Mouse (Mus musculus): ENCODE data around the gene Pi4kb.
A peak's percentile ranks its signal among the peaks of the same experiment; 100 is the strongest.
"Not testable (repeated sequence)": the region's sequence is repeated elsewhere in the genome, so short reads cannot be mapped to it uniquely, and the experiment has no call there.

The Pi4kb gene

DNA sequence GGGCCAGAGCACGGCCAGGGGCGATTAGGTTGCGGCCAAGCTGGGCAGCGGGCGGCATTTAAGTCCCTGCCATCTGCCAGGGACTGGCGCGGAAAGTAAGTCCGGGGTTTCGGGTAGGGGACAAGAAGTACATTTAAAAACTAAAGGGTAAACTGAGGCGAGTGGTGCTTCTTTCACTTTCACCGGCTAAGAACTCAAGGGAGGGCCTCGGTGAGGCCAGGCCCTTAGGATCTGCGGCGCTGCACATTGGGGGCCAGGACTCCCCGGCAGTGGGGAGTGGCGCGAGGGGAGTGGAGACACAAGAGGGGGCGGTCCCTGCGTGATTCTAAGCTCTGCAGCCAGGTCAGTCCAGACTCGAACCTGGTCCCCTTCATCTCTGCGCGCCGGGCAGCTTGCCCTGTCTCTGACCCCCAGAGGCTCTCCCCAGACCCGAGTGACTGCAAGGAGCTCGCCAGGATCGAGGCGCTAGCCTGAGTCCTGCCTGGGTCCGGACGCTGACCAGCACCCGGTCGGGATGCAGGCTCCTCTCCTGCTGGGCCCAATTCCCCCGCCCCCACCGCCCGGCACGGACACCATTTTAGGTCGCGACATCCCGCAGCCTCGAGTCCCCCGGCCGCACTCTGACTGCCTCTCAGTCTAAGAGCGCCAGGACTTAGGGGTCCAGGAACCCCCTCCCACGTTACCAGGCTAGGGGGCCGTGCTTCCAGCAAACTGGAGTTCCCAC, 40.1 kb downstream of the Pi4kb start:
- DNase-seq (ENCODE audit: low read depth, low spot score), result peak; percentile 27

DNA sequence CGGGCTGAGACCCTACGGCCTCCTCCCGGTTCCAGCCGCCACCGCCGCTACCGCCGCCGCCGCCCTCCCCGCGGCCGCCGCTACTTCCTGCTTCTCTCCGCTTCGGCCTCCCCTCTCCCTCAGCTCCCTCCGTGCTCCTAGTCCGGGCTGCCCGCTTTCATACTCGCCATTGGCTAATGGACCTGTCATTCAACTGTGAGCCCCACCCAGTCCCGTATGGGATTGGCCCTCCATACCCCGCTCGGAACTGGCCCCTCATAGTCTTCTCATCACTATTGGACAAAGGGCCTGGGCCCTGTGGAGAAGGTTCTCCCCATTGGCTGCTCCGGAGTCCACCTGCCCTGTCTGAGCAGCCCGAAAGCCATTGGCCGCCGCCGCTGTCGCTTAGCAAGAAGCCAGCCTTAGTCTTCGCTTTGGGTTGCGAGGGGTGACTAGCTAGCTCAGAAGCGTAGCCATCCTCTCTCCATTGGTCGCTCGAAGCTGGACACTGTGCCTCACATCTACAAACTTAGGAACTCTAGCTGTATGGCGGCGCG, 40.9 kb downstream of the Pi4kb start, which contains the start of gene Zfp687:
TSS of gene Zfp687 (minus strand) at position 112 of the 536 bp plus-strand sequence.
- DNase-seq (ENCODE audit: low read depth, low spot score), result peak; percentile 100

DNA sequence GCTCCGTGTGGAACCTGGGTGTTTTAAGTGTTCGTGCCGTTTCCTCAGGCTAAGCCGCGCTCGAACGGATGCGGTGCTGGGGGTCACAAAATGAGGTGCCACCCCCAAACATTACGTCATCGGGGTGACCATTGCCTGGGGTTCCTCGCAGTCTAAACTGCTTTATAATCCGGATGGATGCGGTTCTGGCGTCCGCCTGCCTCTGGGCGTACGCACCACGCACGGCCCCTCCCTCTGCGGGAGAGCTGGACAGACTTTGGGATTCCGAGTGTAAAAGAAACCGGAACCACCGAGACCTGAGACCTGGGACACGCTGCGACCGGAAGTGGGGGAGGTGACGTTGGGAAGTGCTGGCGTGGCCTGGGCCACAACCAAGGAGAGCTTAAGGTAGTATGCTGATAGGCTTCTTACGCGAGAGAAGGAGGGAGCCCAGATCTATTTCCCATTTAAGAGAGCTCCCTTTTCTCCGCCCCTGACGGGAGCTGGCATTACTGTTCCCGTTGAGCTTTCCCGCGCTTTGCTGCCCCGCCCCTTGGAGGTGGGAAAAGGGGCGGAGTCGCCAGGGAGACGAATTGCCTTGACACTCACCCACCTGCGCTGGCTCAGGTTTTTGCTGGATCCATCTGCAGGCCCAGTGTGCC, 41.5 kb downstream of the Pi4kb start:
- peak; percentile 81 for DNase-seq (ENCODE audit: low read depth, low spot score)

DNA sequence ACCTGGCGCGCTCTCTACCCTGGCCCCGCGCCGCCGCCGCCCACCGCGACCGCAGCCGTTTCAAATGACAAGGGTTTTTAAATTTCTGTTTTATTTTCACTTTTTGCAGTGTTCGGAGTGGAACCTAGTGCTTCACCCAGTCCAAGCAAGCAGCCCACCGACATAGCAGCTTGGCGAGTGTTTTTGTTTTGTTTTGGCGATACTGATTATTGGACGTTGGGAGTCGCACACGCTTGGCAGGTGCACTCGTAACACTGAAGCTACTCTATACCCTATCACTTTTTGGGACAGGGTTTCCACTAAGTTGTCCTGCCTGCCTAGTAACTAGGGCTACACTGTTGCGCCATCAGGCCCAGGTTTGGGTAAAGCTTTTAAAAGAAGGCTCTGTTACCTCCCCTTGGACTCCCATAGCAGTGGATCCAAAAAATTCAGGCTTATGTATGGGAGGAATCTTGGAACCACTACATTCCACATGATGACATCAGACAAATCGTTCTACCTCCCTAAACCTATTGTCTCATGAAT, 42.1 kb downstream of the Pi4kb start:
- DNase-seq (ENCODE audit: low read depth, low spot score), result no peak

DNA sequence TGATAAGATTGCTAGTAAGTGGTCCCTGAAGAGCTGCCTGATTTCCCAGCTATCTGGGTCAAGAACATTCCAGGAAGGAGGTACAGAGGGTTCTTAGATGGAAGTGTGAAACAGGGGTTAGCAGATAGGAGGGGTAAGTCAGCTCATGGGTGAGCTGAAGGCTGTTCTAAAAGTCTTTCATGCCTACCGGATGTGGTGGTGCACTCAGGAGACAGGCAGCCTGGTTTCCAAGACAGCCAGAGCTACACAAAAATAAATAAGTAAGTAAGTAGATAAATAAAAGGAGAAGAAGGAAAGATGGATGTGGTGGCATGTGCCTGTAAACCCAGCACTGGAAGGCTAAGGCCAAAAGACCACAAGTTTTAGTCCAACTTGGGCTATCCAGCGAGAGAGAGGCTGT, 44.2 kb downstream of the Pi4kb start:
- DNase-seq (ENCODE audit: low read depth, low spot score), result no peak

DNA sequence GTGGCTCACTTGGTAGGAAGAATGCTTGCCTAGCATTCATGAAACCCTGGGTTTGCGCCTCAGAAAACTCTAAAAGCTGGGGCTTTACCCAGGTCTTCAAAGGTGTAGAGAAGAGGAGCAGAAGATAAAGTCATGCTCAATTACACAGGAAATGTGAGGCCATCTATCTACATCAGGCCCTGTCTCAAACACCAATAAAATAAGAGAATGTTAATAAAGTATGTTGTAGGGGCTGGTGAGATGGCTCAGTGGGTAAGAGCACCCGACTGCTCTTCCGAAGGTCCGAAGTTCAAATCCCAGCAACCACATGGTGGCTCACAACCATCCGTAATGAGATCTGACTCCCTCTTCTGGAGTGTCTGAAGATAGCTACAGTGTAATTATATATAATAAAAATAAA, 46.4 kb downstream of the Pi4kb start:
- DNase-seq (ENCODE audit: low read depth, low spot score), result not testable (repeated sequence)

DNA sequence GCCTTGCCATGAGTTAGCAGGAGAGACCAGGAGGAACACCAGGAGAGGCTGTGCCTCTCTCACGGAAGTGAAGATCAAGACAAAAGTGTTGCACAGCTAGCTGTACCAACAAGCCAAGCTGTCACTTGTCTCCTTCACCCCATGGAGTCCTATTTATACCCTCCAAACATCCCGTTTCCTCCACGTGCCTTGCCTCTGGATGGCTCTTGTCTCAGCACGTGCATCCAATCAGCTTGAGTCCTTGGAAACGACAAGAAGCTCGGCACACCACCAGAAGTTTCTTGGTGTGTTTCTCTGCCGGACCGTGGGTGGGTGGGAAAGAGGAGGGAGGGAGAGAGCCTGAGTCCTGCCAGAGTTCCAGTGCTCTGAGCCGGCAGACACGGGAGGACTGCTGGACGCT, 50.0 kb downstream of the Pi4kb start:
- no peak for DNase-seq (ENCODE audit: low read depth, low spot score)

DNA sequence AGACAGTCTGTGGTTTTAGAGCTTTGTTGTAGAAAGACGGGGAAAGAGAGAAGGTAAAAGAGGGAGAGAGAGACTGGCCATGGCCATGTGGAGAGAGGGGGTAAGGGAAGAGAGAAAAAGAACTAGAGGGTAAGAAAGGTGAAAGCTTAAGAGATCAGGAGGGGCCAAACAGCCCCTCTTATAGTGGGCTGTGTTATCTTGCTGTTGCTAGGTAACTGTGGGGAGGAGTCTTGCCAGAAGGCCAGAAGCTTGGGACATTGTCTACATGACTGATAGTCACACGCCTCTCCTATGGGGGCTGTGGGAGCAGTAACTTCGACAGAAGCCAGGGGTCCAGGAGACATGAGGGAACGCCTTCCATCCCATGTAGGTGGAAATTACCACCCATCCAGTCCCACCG, 50.7 kb downstream of the Pi4kb start:
- DNase-seq (ENCODE audit: low read depth, low spot score), result no peak

DNA sequence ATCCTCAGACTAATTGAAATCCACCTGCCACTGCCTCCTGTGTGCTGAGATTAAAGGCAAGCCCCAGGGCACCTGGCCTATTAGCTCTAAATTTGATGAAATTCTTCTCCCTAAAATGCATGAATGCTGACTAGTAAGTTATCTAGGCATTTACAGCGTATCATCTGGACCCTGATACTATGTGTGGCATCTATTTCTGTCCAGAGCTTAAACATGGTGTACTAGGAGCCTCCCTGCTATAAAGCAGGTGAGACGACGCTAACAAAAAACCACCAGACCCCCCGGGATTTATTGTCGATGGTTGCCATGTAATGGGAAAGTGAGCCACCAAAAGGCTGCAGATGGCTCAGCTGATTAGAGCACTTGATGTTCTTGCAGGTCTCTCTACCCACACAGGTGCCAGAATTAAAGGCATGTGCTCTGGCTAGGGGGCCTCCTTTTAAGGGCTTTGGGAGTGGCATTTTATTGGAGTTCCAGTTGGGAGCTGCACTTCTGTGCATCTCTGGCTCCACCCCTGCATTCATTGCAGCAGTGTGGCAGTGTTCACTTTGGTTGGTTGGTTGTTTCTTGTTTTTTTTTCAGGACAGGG, 52.6 kb downstream of the Pi4kb start:
- DNase-seq (ENCODE audit: low read depth, low spot score), result no peak

DNA sequence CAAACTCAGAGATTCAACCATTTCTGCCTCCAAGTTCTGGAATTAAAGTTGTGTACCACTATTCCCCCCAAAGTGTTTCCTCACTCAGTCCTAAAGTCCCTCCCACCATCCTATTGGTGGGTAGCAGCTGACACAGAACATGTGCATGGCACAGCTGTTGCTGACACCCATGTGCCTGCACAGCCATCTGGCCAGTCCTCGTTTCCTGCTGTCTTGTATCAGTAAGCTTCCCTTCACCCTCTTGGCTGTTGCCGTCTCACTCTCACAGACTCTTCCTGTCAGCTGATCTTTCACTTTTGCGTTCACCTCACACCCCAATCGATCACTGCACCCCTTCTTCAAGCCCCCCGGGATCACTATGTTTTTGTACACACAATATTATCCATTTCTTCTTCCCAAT, 53.2 kb downstream of the Pi4kb start:
- no peak for DNase-seq (ENCODE audit: low read depth, low spot score)

DNA sequence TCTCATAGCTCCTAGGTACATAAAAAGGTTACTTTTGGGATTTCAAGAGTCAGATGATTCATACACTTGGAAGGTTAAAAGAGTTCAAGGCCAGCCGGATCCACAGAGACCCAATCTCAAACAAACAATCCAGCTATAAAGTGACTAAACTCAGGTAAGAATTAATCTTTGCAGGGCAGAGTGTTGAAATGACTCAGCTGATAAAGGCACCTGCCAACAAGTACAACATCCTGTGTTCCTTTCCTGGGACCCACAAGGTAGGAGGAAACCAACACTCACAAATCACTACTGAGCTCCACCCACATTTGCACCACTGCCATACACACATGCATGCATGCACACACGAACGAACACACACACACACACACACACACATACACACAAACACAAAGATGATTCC, 54.1 kb downstream of the Pi4kb start:
- DNase-seq (ENCODE audit: low read depth, low spot score), result no peak

DNA sequence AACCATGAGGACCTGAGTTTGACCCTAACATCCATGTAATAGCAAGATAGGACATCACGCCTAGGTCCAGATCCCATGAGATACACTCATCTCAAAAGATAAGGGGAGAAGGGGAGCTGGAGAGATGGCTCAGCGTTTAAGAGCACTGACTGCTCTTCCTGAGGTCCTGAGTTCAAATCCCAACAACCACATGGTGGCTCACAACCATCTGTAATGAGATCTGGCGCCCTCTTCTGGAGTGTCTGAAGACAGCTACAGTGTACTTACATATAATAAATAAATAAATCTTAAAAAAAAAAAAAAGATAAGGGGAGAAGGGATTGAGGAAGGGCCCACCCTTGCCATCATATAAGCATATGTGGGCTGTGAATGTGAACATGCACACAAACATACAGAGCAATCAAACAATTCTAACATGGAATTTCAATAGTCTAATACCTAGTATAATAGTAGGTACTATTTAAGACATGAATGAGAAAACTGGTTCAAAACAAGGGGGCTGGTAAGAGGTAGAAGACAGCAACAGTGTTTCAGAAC, 54.8 kb downstream of the Pi4kb start:
- DNase-seq (ENCODE audit: low read depth, low spot score), result not testable (repeated sequence)

DNA sequence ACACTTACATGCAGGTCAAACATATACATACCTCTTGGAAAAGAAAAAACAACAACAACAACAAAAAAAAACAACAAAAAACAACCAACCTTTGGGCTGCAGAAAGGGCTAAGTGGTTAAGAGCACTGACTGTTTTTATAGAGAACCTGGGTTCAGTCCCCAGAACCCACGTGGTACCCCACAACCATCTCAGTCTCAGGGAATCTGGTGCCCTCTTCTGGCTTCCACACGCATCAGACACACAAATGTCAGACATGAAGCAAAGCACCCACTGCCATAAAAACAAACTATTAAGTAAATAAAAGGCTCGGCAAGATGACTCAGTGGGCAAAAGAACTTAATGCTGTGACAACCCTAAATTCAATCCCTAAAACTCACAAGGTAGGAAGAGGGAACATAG, 55.4 kb downstream of the Pi4kb start:
- DNase-seq (ENCODE audit: low read depth, low spot score), result no peak

DNA sequence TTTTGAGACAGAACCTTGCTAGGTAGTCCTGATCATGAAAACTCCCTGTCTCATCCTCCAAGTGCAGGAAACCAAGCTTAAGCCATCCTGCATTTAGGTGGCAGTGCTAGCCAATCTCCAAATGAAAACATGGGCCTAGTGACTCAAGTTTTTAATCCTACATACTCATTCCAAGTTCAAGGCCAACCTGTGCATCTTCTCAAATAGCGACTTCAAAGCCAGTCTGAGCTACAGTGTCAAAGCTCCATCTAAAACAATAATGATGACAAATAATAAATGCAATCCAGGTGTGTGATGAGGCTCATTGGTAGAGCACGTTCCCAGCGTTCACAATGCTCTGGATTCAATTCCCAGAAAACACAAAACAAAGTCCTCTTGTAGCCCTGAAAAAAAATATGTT, 67.1 kb downstream of the Pi4kb start:
- DNase-seq (ENCODE audit: low read depth, low spot score), result no peak

DNA sequence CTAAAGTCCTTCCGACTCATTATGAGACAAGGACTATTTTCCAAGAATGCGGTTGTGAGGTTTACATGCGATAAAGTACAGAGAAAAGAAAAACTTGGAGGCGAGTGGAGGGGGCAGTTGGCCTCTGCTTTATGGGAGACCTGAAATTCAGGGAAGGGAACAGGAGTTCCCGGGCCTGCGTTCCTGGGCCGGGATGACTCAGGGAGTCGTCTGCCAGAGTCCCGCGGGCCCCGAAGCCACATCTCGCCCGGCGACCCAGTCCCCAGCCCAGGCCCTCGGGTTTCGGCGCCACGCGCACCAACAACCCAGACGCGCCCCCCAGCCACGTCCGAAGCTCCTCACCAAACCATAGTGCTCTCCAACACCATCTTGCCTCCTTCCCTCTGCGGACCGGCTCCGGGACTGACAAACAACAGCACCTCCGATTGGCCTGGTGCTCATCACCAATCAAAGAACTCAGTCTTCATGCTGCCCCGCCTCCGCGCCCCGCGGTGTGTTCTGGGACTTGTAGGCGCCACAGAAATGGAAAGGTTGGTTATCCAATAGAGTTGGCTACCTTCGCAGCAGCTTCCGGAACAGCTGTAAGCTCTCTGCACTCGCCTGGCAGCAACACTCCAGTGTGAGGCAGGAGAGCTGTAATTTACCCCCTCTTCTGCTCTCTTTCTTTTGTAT, 67.8 kb downstream of the Pi4kb start, which contains the start of gene Psmd4:
TSS of gene Psmd4 (minus strand) at position 449 of the 672 bp plus-strand sequence.
- DNase-seq (ENCODE audit: low read depth, low spot score), result peak; percentile 91

DNA sequence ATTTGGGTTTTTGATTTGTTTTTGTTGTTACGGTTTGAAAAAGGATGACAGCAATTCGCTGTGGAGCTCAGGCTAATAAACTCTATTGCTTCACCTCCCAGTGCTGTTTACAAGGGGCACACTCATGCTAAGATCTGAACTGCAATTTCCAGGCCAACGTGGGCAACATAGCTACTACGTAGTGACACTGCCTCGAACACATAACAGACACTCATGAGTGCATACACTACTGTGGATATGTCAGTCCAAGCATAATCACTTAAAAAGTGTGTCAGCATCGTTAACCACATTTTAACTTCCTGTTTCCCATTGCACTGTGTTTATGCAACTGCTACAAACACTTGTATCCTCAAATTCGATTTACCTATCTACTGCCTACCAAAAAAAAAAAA, 68.3 kb downstream of the Pi4kb start:
- DNase-seq (ENCODE audit: low read depth, low spot score), result no peak

DNA sequence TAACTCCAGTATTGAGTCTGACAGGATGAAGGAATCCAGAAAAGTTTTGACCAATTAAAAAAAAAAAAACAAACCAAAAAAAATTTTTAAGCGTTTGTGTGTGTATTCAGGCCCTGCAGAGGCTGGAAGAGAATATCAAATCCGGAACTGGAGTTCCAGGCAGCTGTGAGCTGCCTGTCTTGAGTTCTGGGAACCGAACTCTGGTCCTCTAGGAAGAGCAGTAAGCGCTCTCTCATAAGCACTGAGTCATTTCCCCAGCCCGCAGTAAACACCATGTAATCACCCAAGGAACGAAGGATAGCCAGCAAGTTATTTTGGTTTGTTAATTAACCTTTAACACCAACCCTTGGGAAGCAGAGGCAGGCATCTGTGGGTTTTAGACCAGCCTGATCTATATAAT, 68.7 kb downstream of the Pi4kb start:
- DNase-seq (ENCODE audit: low read depth, low spot score), result no peak

DNA sequence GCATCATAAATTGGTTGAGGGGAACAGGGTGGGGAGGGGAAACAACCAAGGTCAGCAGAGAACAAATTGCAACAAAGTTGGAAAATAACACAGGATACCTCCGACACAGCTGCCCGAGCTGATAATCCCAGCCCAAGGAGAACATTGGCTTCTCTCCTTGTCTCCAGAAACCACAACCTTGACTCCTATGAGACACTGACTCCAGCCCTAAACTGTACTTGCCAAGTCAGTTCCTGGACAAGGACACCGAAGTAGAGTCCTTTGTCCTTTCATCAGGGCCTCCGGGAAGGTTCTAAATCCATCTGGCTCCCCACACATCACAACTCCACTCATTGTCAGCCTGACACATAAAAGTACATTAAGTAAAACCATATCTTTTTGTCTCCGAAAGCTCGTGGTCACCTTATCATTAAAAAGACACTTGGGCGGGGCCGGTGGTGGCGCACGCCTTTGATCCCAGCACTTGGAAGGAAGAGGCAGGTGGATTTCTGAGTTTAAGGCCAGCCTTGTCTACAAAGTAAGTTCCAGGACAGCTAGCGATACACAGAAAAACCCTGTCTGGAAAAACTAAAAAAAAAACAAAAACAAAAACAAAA, 72.0 kb downstream of the Pi4kb start:
- DNase-seq (ENCODE audit: low read depth, low spot score), result no peak

DNA sequence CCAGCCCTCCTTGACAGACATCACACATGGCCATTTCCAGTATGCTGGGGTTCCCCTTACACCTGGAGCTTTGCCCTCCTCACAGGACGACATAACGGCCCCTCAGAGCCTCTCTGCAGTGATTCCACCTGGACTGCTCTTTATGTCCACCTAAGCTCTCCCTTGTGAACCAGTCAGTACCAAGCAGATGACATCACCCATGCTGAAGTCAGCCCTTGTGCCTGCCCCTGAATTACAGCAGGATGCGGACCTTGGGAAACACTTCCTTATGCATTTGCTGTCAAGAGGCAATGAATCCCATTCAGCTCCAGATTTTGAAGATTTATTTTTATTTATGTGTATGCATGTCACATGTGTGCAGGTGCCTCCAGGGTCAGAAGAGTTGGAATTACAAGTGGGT, 73.4 kb downstream of the Pi4kb start:
- no peak for DNase-seq (ENCODE audit: low read depth, low spot score)

DNA sequence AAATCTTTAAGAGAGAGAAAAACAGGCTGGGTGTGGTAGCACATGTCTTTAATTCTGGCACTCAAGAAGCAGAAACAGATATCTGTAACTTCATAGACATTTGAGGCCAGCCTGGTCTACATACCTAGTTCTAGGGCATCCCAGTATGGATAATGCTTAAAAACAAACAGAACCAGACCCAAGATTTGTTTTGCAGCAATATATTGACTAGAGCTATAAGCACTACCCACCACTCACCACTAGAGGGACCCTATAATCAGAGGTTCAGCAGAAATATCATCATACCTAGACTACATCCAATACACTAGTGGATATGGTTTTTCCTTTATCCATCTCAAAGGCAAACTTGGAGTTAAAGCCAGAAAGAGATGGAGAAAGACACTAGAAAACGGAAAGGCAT, 78.4 kb downstream of the Pi4kb start:
- peak; percentile 23 for DNase-seq (ENCODE audit: low read depth, low spot score)

DNA sequence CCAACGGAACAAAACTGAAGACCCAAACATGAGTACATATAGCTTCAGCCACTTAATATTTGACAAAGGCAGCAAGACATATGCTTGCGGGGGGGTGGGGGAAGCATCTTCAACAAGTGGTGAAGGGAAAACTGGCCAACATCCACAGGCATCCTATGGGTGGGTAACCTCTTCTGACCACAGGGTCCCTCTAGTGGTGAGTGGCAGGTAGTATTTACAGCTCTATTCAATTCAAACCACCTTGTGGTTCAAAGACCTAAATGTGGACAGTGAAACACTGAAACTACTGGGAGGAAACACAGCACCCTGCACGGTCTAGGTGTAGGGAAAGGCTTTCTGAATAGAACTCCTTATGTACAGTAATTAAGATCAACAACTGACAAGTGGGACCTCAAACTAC, 79.2 kb downstream of the Pi4kb start:
- peak; percentile 37 for DNase-seq (ENCODE audit: low read depth, low spot score)
